Mouse (Mus musculus): ENCODE measurements at regions not wholly inside any gene's neighbourhood (a gene's known extent, or its start where the extent isn't known, plus 50 kb on each side); places are given as distances from the start of the nearest gene placed in this dataset.

GRCm38 (mm10) chr13:102232291-102232936 lies 460.9 kb upstream of the Cd180 start:
- peak in 1 of 2 experiments; percentile 7 for DNase-seq (ENCODE audit: low spot score in 2 of 2)

GRCm38 (mm10) chr13:102250884-102251283 lies 442.5 kb upstream of the Cd180 start:
- no peak for DNase-seq (ENCODE audit: low spot score in 2 of 2)

- no peak for DNase-seq (ENCODE audit: low spot score in 2 of 2)
These were observed 441.6 kb upstream of the Cd180 start for GRCm38 (mm10) chr13:102251709-102252108.

GRCm38 (mm10) chr13:102255401-102256371 lies 437.7 kb upstream of the Cd180 start:
- DNase-seq (ENCODE audit: low spot score in 2 of 2): no peak

- DNase-seq (ENCODE audit: low spot score in 2 of 2): no peak
These were observed 435.2 kb upstream of the Cd180 start for GRCm38 (mm10) chr13:102258207-102258606.

GRCm38 (mm10) chr13:102273818-102274217 lies 419.5 kb upstream of the Cd180 start:
- DNase-seq (ENCODE audit: low spot score in 2 of 2): no peak

- DNase-seq (ENCODE audit: low spot score in 2 of 2): no peak
These were observed 418.1 kb upstream of the Cd180 start for GRCm38 (mm10) chr13:102275296-102275695.

GRCm38 (mm10) chr13:102276885-102277284 lies 416.5 kb upstream of the Cd180 start:
- no peak for DNase-seq (ENCODE audit: low spot score in 2 of 2)

GRCm38 (mm10) chr13:102280198-102280597 lies 413.2 kb upstream of the Cd180 start:
- no peak for DNase-seq (ENCODE audit: low spot score in 2 of 2)

GRCm38 (mm10) chr13:102294451-102294850 lies 398.9 kb upstream of the Cd180 start:
- no peak for DNase-seq (ENCODE audit: low spot score in 2 of 2)

- DNase-seq (ENCODE audit: low spot score in 2 of 2): no peak
These were observed 398.3 kb upstream of the Cd180 start for GRCm38 (mm10) chr13:102295079-102295478.

- DNase-seq (ENCODE audit: low spot score in 2 of 2): no peak
These were observed 385.4 kb upstream of the Cd180 start for GRCm38 (mm10) chr13:102307983-102308382.

GRCm38 (mm10) chr13:102312096-102312495 lies 381.3 kb upstream of the Cd180 start:
- no peak for DNase-seq (ENCODE audit: low spot score in 2 of 2)

GRCm38 (mm10) chr13:102315921-102316692 lies 377.3 kb upstream of the Cd180 start:
- no peak for DNase-seq (ENCODE audit: low spot score in 2 of 2)

- DNase-seq (ENCODE audit: low spot score in 2 of 2): no peak
These were observed 374.4 kb upstream of the Cd180 start for GRCm38 (mm10) chr13:102318891-102319404.

GRCm38 (mm10) chr13:102319453-102319852 lies 373.9 kb upstream of the Cd180 start:
- no peak for DNase-seq (ENCODE audit: low spot score in 2 of 2)

GRCm38 (mm10) chr13:102323876-102324275 lies 369.5 kb upstream of the Cd180 start:
- peak in 1 of 2 experiments; percentile 24 for DNase-seq (ENCODE audit: low spot score in 2 of 2)

- no peak for DNase-seq (ENCODE audit: low spot score in 2 of 2)
These were observed 367.4 kb upstream of the Cd180 start for GRCm38 (mm10) chr13:102326003-102326402.

GRCm38 (mm10) chr13:102326544-102326943 lies 366.8 kb upstream of the Cd180 start:
- DNase-seq (ENCODE audit: low spot score in 2 of 2): no peak

- no peak for DNase-seq (ENCODE audit: low spot score in 2 of 2)
These were observed 359.7 kb upstream of the Cd180 start for GRCm38 (mm10) chr13:102333667-102334066.

- peak in 1 of 2 experiments; percentile 13 for DNase-seq (ENCODE audit: low spot score in 2 of 2)
These were observed 359.2 kb upstream of the Cd180 start for GRCm38 (mm10) chr13:102334131-102334534.
